Mouse (Mus musculus): ENCODE results near the gene Fmo1. TPM values are rescaled to one million over a fixed set of nuclear protein-coding genes. Genes with fewer than 3 reads are reported as not detected.
"Not testable (repeated sequence)": the region's sequence is repeated elsewhere in the genome, so short reads cannot be mapped to it uniquely, and the experiment has no call there.

The Fmo1 gene
- total RNA-seq, 2 experiments from 2014 or later: 32.4 to 46.2 TPM

DNA sequence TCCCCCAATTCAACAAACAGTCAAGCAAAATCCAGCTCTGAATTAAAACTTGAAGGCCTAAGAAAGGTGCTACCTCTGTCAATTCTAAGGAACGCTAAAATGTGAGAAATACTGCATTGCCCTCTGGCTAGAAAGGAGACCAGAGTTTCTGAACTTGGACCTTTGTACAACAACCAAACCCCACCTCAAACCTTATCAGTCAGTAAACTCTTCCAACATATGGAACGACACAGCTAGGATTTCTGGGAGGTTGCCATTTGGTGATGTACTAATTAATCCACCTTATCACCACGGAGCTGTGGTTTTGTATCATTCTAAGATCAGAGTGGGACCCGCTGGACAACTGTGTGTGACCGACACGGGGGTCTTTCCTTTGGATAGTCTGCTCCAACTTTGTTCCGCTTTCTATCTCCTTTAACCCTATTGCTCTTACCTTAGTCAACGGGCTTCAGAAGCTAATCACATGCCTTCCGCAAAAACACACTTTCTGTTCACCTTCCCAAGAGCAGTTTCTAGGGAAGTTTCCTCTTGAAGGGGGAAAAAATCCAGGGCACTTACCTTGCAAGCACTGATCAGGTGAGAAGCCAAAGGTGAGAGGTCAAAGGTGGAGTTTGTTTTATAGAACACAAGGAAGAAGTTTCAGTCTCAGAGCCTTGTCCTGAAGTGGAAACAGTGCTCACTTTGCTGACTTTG, 53.1 kb downstream of the Fmo1 start:
- DNase-seq: no peak
- intact Hi-C loops (cut with DNase I): loop anchor here (5.0 kb wide), 1 partner anchor 259 kb away; no protein-coding TSS in a partner anchor

GRCm38 (mm10) chr1:162808541-162808940, 57.9 kb downstream of the Fmo1 start:
- intact Hi-C loops (cut with DNase I): no loop called here
- no peak for DNase-seq

- no peak for DNase-seq
- intact Hi-C loops (cut with DNase I): no loop called here
Observed at GRCm38 (mm10) chr1:162807441-162807840, 59.0 kb downstream of the Fmo1 start.

GRCm38 (mm10) chr1:162805011-162805410, 61.4 kb downstream of the Fmo1 start:
- no peak for DNase-seq
- intact Hi-C loops (cut with DNase I): no loop called here

DNA sequence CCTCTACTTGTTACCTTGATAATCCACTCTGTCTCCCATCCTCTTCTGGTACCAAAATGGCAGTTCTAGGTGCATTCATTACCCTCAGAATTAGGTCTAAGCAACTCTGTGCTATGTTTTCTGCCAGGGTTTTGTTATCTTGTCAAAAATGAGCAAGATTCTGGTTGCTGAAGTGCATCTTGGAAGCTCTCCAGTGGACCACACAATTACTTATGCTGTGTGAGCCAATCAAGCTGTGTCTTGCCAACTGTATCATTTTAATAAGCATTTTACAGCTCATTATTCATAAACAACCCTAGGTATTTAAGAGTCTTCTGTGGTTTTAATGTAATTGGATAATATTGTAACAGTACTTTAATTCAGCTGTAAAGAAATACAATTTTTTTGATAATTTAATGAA, 70.0 kb downstream of the Fmo1 start:
- intact Hi-C loops (cut with DNase I): no loop called here
- no peak for DNase-seq

GRCm38 (mm10) chr1:162792306-162793044, 73.9 kb downstream of the Fmo1 start:
- intact Hi-C loops (cut with DNase I): no loop called here
- DNase-seq: no peak

DNA sequence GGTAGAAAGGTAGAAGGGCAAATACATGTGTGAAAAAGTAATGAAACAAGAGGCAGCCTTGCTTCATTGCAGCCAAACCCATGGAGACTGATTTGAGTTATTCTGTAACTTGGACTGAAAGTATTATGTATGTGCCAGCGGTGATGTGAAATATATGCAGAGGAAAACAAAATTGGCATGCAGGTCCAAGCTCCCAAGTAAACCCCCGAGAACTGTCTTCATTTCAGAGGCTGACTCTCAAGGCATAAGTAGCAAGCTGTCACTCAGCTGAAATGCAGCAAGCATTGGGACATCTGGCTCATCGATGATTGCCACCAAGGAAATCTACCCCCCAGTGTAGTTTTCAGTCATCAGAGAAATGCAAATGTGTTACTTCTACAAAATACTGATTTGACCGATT, 81.2 kb downstream of the Fmo1 start:
- intact Hi-C loops (cut with DNase I): no loop called here
- no peak for DNase-seq

DNA sequence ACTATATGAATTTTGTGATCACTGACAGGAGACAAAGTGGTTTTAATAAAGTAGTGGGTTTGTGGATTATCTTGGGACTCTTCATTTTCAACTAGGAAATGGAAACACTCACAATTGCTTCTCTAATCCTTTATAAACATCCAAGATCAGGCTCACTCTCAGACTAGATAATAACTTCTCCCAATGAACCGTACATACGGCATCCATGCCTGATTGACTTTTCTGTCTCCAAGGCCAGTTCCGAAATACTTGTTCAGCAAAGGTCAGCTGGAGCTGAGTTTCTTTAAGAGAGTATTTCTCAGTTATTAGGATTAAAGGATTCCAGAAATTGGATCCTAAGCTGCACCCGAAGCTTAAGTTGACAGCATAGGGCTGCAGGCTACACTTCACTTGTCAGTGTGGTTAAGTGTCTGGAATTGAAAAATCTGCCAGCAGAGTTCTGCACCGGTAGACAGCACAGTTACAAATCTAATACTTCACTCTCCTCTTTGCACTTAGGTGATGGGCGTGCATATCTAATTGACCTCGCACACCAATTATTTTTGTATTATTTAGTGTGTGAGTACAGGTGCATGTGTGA, 82.7 kb downstream of the Fmo1 start:
- intact Hi-C loops (cut with DNase I): no loop called here
- DNase-seq: no peak

- intact Hi-C loops (cut with DNase I): not testable (repeated sequence)
Observed at GRCm38 (mm10) chr1:162781035-162781434, 85.4 kb downstream of the Fmo1 start.

More at GRCm38 (mm10) chr1:162781035-162781434, 85.4 kb downstream of the Fmo1 start:
- not testable (repeated sequence) for DNase-seq

Other genes with a start within 250 kb of the Fmo1 start
- gene Myoc, start 227.5 kb downstream of the Fmo1 start, total RNA-seq (2021): 1 to 10 TPM in 1 of 2 experiments, under 1 TPM in 1; 0.71 to 1.3 TPM
- gene Myocos, start 208.4 kb downstream of the Fmo1 start, total RNA-seq (2021): not detected
- 10 to 100 TPM; 93.2 to 98.1 TPM for gene Prrc2c, start 126.1 kb downstream of the Fmo1 start, total RNA-seq (2021)
- gene Fmo4, start 52.6 kb downstream of the Fmo1 start, total RNA-seq (2021): under 1 TPM in 1 of 2 experiments, not detected in 1; 0.31 TPM
- gene Fmo2, start 32.1 kb upstream of the Fmo1 start, total RNA-seq (2021): 10 to 100 TPM in 1 of 2 experiments, 1 to 10 TPM in 1; 8.7 to 22.0 TPM
- not detected for gene Fmo6, start 70.9 kb upstream of the Fmo1 start, total RNA-seq (2021)
- under 1 TPM in 1 of 2 experiments, not detected in 1; 0.53 TPM for gene Fmo3, start 117.9 kb upstream of the Fmo1 start, total RNA-seq (2021)
- gene Mroh9, start 219.1 kb upstream of the Fmo1 start, total RNA-seq (2021): not detected

All from heart, postnatal 14 days (tissue).